Comparison of ENCODE assay signal across 11 mouse cellular contexts in genomic region chr1:105812960-105813708, GRCm38 (mm10). TPM values are rescaled to one million over a fixed set of nuclear protein-coding genes. Genes with fewer than 3 reads are reported as not detected.
DNase-seq lines count a peak whose midpoint lies in the region; ATAC-seq lines count a peak whose summit lies in the region.
"Had no signal": no experiment of that assay in that cellular context is flagged by ENCODE, and none has a peak within 500 bp of the region (broad histone marks: within the 10 kb centered on the region; RNA-seq: fewer than 3 reads in every experiment).

No protein-coding gene starts in this region.

- ATAC-seq in forebrain, embryonic 11.5 days (replicated peaks; ENCODE audit: low FRiP score) = 0 out of 2 replicates have a peak, but pooled peaks have one; percentile 6
- ATAC-seq in stomach, embryonic 14.5 days (ENCODE audit: insufficient number of reproducible peaks, insufficient read depth, low FRiP score, low read depth) = peak; percentile 5; the same call in 1 of the 2 replicates

- no peaks in the 10 kb centered on the region for H3K4me1 ChIP-seq in forebrain, embryonic 11.5 days (replicated peaks; ENCODE audit: control insufficient read depth, insufficient read depth, low read length)
- H3K4me1 ChIP-seq in forebrain, embryonic 10.5 days = peaks cover 23% of the 10 kb centered on the region
- 0 out of 2 replicates have a peak, but pooled peaks cover 4% of the 10 kb centered on the region for H3K4me1 ChIP-seq in stomach, embryonic 14.5 days (ENCODE audit: control insufficient read depth, insufficient read depth, low read length)
- H3K4me1 ChIP-seq: liver, embryonic 15.5 days had no signal

- no peak overlapping the region for H3K27ac ChIP-seq in forebrain, embryonic 11.5 days (ENCODE audit: low read depth, low read length)
- H3K27ac ChIP-seq in forebrain, embryonic 10.5 days = no peak overlapping the region
- peak overlapping the region; percentile 36; the same call in 1 of the 2 replicates for H3K27ac ChIP-seq in stomach, embryonic 14.5 days (ENCODE audit: low read length)
- H3K27ac ChIP-seq: liver, embryonic 15.5 days had no signal

- no peak for DNase-seq in forebrain, embryonic 11.5 days (ENCODE audit: low spot score)
- no peak for DNase-seq in forebrain, embryonic 10.5 days (ENCODE audit: extremely low spot score, low spot score)
- DNase-seq in lung, postnatal 10 days = peak; percentile 8
- DNase-seq in lung, postnatal 25 days (ENCODE audit: low spot score) = no peak
- DNase-seq in gastrocnemius, postnatal 14 days = peak; percentile 20
- DNase-seq in spleen, postnatal 36 days (ENCODE audit: low spot score in 2 of 2) = no peak
- no peak for DNase-seq in cerebellum, postnatal 14 days
- DNase-seq: heart, postnatal 36 days had no signal

- no peak overlapping the region for H3K9ac ChIP-seq in forebrain, embryonic 11.5 days (ENCODE audit: low read length)
- no peak overlapping the region for H3K9ac ChIP-seq in stomach, embryonic 14.5 days (replicated peaks; ENCODE audit: low read depth, low read length)
- H3K9ac ChIP-seq: liver, embryonic 15.5 days had no signal

- no peaks in the 10 kb centered on the region for H3K9me3 ChIP-seq in forebrain, embryonic 11.5 days (ENCODE audit: control insufficient read depth, low read length)
- H3K9me3 ChIP-seq in forebrain, embryonic 10.5 days = no peaks in the 10 kb centered on the region
- no peaks in the 10 kb centered on the region for H3K9me3 ChIP-seq in stomach, embryonic 14.5 days (ENCODE audit: control insufficient read depth, low read depth, low read length)
- H3K9me3 ChIP-seq: liver, embryonic 15.5 days had no signal

- H3K36me3 ChIP-seq in forebrain, embryonic 11.5 days (ENCODE audit: control insufficient read depth, insufficient read depth, low read length) = no peaks in the 10 kb centered on the region
- H3K36me3 ChIP-seq in forebrain, embryonic 10.5 days (replicated peaks) = no peaks in the 10 kb centered on the region
- no peaks in the 10 kb centered on the region for H3K36me3 ChIP-seq in stomach, embryonic 14.5 days (ENCODE audit: control insufficient read depth, insufficient read depth, low read length)
- H3K36me3 ChIP-seq: liver, embryonic 15.5 days had no signal

- WGBS in forebrain, embryonic 11.5 days = 86% methylated on average over 20 of the region's 20 CpGs
- 84% methylated on average over 20 of the region's 20 CpGs for WGBS in forebrain, embryonic 10.5 days
- WGBS in stomach, embryonic 14.5 days = 62% methylated on average over 20 of the region's 20 CpGs

- intact Hi-C loops in gastrocnemius, postnatal 14 days (cut with DNase I; ENCODE audit: low total_unique reads) = no loop called here

- no peak overlapping the region for H3K4me3 ChIP-seq in forebrain, embryonic 11.5 days (ENCODE audit: low read depth, low read length)
- H3K4me3 ChIP-seq in forebrain, embryonic 10.5 days = no peak overlapping the region
- no peak overlapping the region for H3K4me3 ChIP-seq in stomach, embryonic 14.5 days (ENCODE audit: low read depth, low read length)
- H3K4me3 ChIP-seq: liver, embryonic 15.5 days; myocyte had no signal

- no peaks in the 10 kb centered on the region for H3K27me3 ChIP-seq in forebrain, embryonic 11.5 days (ENCODE audit: control insufficient read depth, insufficient read depth, low read length)
- no peaks in the 10 kb centered on the region for H3K27me3 ChIP-seq in forebrain, embryonic 10.5 days (ENCODE audit: poor library complexity, severe bottlenecking)
- H3K27me3 ChIP-seq in stomach, embryonic 14.5 days (ENCODE audit: control insufficient read depth, insufficient read depth, low read length) = no peaks in the 10 kb centered on the region
- H3K27me3 ChIP-seq: liver, embryonic 15.5 days had no signal

- H3K4me2 ChIP-seq in forebrain, embryonic 11.5 days (ENCODE audit: low read depth, low read length, severe bottlenecking) = no peak overlapping the region
- H3K4me2 ChIP-seq in stomach, embryonic 14.5 days (replicated peaks; ENCODE audit: low read depth, low read length) = peak overlapping the region; percentile 24; the same call in 1 of the 2 replicates
- H3K4me2 ChIP-seq: liver, embryonic 15.5 days had no signal

RNA-seq across cellular contexts. Expression of gene Tnfrsf11a, which starts 32.6 kb away (rescaled TPM):
- 0.09 and 0.53 TPM in 2 replicates for polyA plus RNA-seq in forebrain, embryonic 11.5 days (2014; fragmentation: Nextera tagmentation; extraction: Ambion mirVana)
- polyA plus RNA-seq in forebrain, embryonic 10.5 days (2016; fragmentation: Nextera tagmentation; extraction: Ambion mirVana) = 0.21 and 0.30 TPM in 2 replicates
- 1 to 10 TPM; 1.2 to 1.4 TPM for total RNA-seq in gastrocnemius, postnatal 14 days (2021)
- polyA plus RNA-seq in stomach, embryonic 14.5 days (2014; fragmentation: Nextera tagmentation; extraction: Ambion mirVana) = 2.6 and 3.5 TPM in 2 replicates

Comparison
In these comparisons a context has a peak if more than half of its experiments do, and no peak if none do; other contexts are left out.
1. DNase-seq: peak in lung, postnatal 10 days (single experiment) and gastrocnemius, postnatal 14 days (single experiment); none in forebrain, embryonic 11.5 days (single experiment), forebrain, embryonic 10.5 days (single experiment), lung, postnatal 25 days (single experiment), spleen, postnatal 36 days (0 of 2) and cerebellum, postnatal 14 days (0 of 2).